Mouse (Mus musculus): ENCODE results near the gene Cnp.

GRCm38 (mm10) chr11:100619485-100619975 lies 44.8 kb downstream of the Cnp start:
- TF ChIP-seq CTCF (IDR thresholded peaks at IDR 0.05; ENCODE audit: low read depth) (peak; percentile 48), EP300 (IDR thresholded peaks at IDR 0.05; ENCODE audit: low read depth) (peak; percentile 31; the same call in 1 of the 2 replicates)
